Mouse (Mus musculus) embryonic facial prominence, embryonic 11.5 days (tissue): ENCODE measurements around the gene Zfp598. TPM values are rescaled to one million over a fixed set of nuclear protein-coding genes. Genes with fewer than 3 reads are reported as not detected.

Source experiments
- ATAC-seq: fragments of 200-750 bp; cut with Nextera tagmentation; replicated peaks from 2 replicates; pipeline ENCODE4 v1.8.0; 2017; ENCODE audit warnings: low read depth; ENCODE audit not compliant: insufficient number of reproducible peaks, low FRiP score, low TSS enrichment
- DNase-seq: peaks from one replicate; pipeline ENCODE4 v3.0.0-alpha.2; 2015; ENCODE audit warnings: low spot score
- H3K27ac ChIP-seq: fragments of 300-500 bp; sonication (generic); replicated peaks from 2 replicates; pipeline ENCODE4 v1.5.1; 2014; ENCODE audit warnings: mild to moderate bottlenecking, low read depth, low read length, control low read depth
- H3K27me3 ChIP-seq: fragments of 300-500 bp; sonication (generic); 2 replicates; pipeline ENCODE4 v1.6.1; 2014; ENCODE audit warnings: mild to moderate bottlenecking, low read length, moderate library complexity, mixed read lengths; ENCODE audit not compliant: control insufficient read depth, insufficient read depth
- H3K36me3 ChIP-seq: fragments of 300-500 bp; sonication (generic); replicated peaks from 2 replicates; pipeline ENCODE4 v1.6.1; 2014; ENCODE audit warnings: low read depth, mild to moderate bottlenecking, low read length, moderate library complexity, mixed read lengths; ENCODE audit not compliant: control insufficient read depth, insufficient read depth
- H3K4me1 ChIP-seq: fragments of 300-500 bp; sonication (generic); 2 replicates; pipeline ENCODE4 v1.6.1; 2014; ENCODE audit warnings: low read length, mixed read lengths; ENCODE audit not compliant: control insufficient read depth, insufficient read depth
- H3K4me2 ChIP-seq: fragments of 300-500 bp; sonication (generic); 2 replicates; pipeline ENCODE4 v1.6.1; 2014; ENCODE audit warnings: low read depth, mild to moderate bottlenecking, control low read depth, low read length, moderate library complexity
- H3K4me3 ChIP-seq: fragments of 300-500 bp; sonication (generic); 2 replicates; pipeline ENCODE4 v1.5.1; 2014; ENCODE audit warnings: low read depth, low read length, control low read depth
- H3K9ac ChIP-seq: fragments of 300-500 bp; sonication (generic); replicated peaks from 2 replicates; pipeline ENCODE4 v1.6.1; 2014; ENCODE audit warnings: mild to moderate bottlenecking, control low read depth, low read length
- H3K9me3 ChIP-seq: fragments of 300-500 bp; sonication (generic); replicated peaks from 2 replicates; pipeline ENCODE4 v1.6.1; 2016; ENCODE audit warnings: mild to moderate bottlenecking, low read length, inconsistent platforms, mixed read lengths; ENCODE audit not compliant: control insufficient read depth
- WGBS: fragments of 180-500 bp; shearing (Covaris S2); extraction: QIAGEN DNeasy Blood & Tissue Kit; methylation state at CpG from one replicate; pipeline ENCODE4 v1.1.7; 2014; 5-methylcytosine and 5-hydroxymethylcytosine counted together
- polyA plus RNA-seq: library from polyadenylated mRNA; unstranded; fragments of >200 nt; fragmentation: Nextera tagmentation; extraction: Ambion mirVana; gene quantifications from 2 replicates; pipeline ENCODE4 v1.2.1, GENCODE M21; 2014

The Zfp598 gene
- polyA plus RNA-seq, 1 experiment from 2014 or later, result 24.1 TPM

- H3K9me3 ChIP-seq, result no peaks in the 10 kb centered on the region
- DNase-seq (no peak), ATAC-seq (peak; percentile 31)
- H3K9ac ChIP-seq, result peak overlapping the region; percentile 92
- H3K4me1 ChIP-seq, result no peaks in the 10 kb centered on the region; the same call in 1 of the 2 replicates
- peak overlapping the region; percentile 81 for H3K4me3 ChIP-seq
- peaks cover 8% of the 10 kb centered on the region for H3K36me3 ChIP-seq
- 8% methylated on average over 46 of the region's 51 CpGs for WGBS
- peak overlapping the region; percentile 78 for H3K27ac ChIP-seq
- peaks cover 2% of the 10 kb centered on the region for H3K27me3 ChIP-seq
- H3K4me2 ChIP-seq, result peak overlapping the region; percentile 76
Measured at GRCm38 (mm10) chr17:24695326-24696010, 26.0 kb downstream of the Zfp598 start.

GRCm38 (mm10) chr17:24696011-24696697 is 26.7 kb downstream of the Zfp598 start, which contains the start of the genes Gfer and Noxo1:
Gfer (minus strand) TSS chr17:24696156.
Noxo1 (plus strand) TSS chr17:24696234.
- Histone ChIP-seq H3K36me3 (peaks cover 12% of the 10 kb centered on the region), H3K27ac (peak within 1 kb of the TSS; percentile 78), H3K4me1 (no peaks in the 10 kb centered on the region; the same call in 1 of the 2 replicates), H3K9ac (peak within 1 kb of the TSS; percentile 92), H3K27me3 (no peaks in the 10 kb centered on the region), H3K4me3 (peak within 1 kb of the TSS; percentile 81), H3K9me3 (no peaks in the 10 kb centered on the region), H3K4me2 (peak within 1 kb of the TSS; percentile 76)
- DNase-seq, result peak; percentile 91
- ATAC-seq, result peak; percentile 86
- WGBS, result under 1% methylated on average over 49 of the region's 76 CpGs

- Histone ChIP-seq H3K9ac (no peak overlapping the region), H3K4me2 (no peak overlapping the region)
Measured at GRCm38 (mm10) chr17:24697985-24698384, 28.5 kb downstream of the Zfp598 start.

GRCm38 (mm10) chr17:24698715-24699114 is 29.2 kb downstream of the Zfp598 start:
- no peak overlapping the region for H3K4me2 ChIP-seq
- H3K9ac ChIP-seq, result no peak overlapping the region
- H3K36me3 ChIP-seq, result peaks cover 13% of the 10 kb centered on the region
- no peak for DNase-seq
- H3K27me3 ChIP-seq, result no peaks in the 10 kb centered on the region
- no peak for ATAC-seq
- 65% methylated on average over 9 of the region's 9 CpGs for WGBS
- H3K9me3 ChIP-seq, result no peaks in the 10 kb centered on the region
- no peak overlapping the region for H3K4me3 ChIP-seq
- H3K4me1 ChIP-seq, result no peaks in the 10 kb centered on the region; the same call in 1 of the 2 replicates
- H3K27ac ChIP-seq, result no peak overlapping the region

More at GRCm38 (mm10) chr17:24697985-24698384, 28.5 kb downstream of the Zfp598 start:
- WGBS, result 12% methylated on average over 5 of the region's 5 CpGs
- Histone ChIP-seq H3K27ac (no peak overlapping the region), H3K36me3 (peaks cover 16% of the 10 kb centered on the region), H3K4me3 (no peak overlapping the region), H3K4me1 (no peaks in the 10 kb centered on the region; the same call in 1 of the 2 replicates), H3K9me3 (no peaks in the 10 kb centered on the region), H3K27me3 (no peaks in the 10 kb centered on the region)
- ATAC-seq, result no peak
- peak; percentile 18 for DNase-seq

GRCm38 (mm10) chr17:24699473-24699872 is 30.0 kb downstream of the Zfp598 start:
- Histone ChIP-seq H3K4me2 (no peak overlapping the region), H3K4me3 (no peak overlapping the region), H3K9ac (no peak overlapping the region), H3K27ac (no peak overlapping the region), H3K27me3 (no peaks in the 10 kb centered on the region), H3K4me1 (no peaks in the 10 kb centered on the region; the same call in 1 of the 2 replicates), H3K9me3 (no peaks in the 10 kb centered on the region), H3K36me3 (peaks cover 13% of the 10 kb centered on the region)
- 83% methylated on average over 2 of the region's 2 CpGs for WGBS
- no peak for DNase-seq
- ATAC-seq, result no peak

GRCm38 (mm10) chr17:24701251-24701650 is 31.8 kb downstream of the Zfp598 start:
- 85% methylated on average over 9 of the region's 9 CpGs for WGBS
- no peaks in the 10 kb centered on the region for H3K27me3 ChIP-seq
- H3K9ac ChIP-seq, result no peak overlapping the region
- no peaks in the 10 kb centered on the region for H3K9me3 ChIP-seq
- H3K4me3 ChIP-seq, result no peak overlapping the region
- peaks cover 17% of the 10 kb centered on the region for H3K36me3 ChIP-seq
- no peak overlapping the region for H3K27ac ChIP-seq
- no peaks in the 10 kb centered on the region; the same call in 1 of the 2 replicates for H3K4me1 ChIP-seq
- DNase-seq, result no peak
- ATAC-seq, result no peak
- no peak overlapping the region for H3K4me2 ChIP-seq

- H3K9ac ChIP-seq, result no peak overlapping the region
- no peak overlapping the region for H3K27ac ChIP-seq
- DNase-seq, result no peak
- peaks cover 13% of the 10 kb centered on the region for H3K36me3 ChIP-seq
- H3K9me3 ChIP-seq, result no peaks in the 10 kb centered on the region
- no peaks in the 10 kb centered on the region for H3K4me1 ChIP-seq
- WGBS, result 90% methylated on average over 3 of the region's 3 CpGs
- ATAC-seq, result no peak
- no peaks in the 10 kb centered on the region for H3K27me3 ChIP-seq
- no peak overlapping the region for H3K4me3 ChIP-seq
- H3K4me2 ChIP-seq, result no peak overlapping the region
Measured at GRCm38 (mm10) chr17:24705821-24706220, 36.3 kb downstream of the Zfp598 start.
